Mouse (Mus musculus) kidney, adult 2 months (tissue): Measurements from ENCODE around the gene Rad51c. TPM values are rescaled to one million over a fixed set of nuclear protein-coding genes. Genes with fewer than 3 reads are reported as not detected.
A peak's percentile ranks its signal among the peaks of the same experiment; 100 is the strongest.

Experiments
- DNase-seq: peaks from one replicate; pipeline ENCODE4 v3.0.0; 2021
- H3K27ac ChIP-seq: fragments of 200-500 bp; 2 replicates; pipeline ENCODE4 v1.5.1; 2012; ENCODE audit warnings: low read depth, low read length, control low read depth, inconsistent platforms; ENCODE audit not compliant: insufficient read depth
- H3K27me3 ChIP-seq: fragments of 200-500 bp; replicated peaks from 2 replicates; pipeline ENCODE4 v1.6.1; 2012; ENCODE audit warnings: mild to moderate bottlenecking, moderate library complexity, low read length, inconsistent platforms; ENCODE audit not compliant: control insufficient read depth, insufficient read depth
- H3K36me3 ChIP-seq: fragments of 200-500 bp; 2 replicates; pipeline ENCODE4 v1.6.1; 2012; ENCODE audit warnings: mild to moderate bottlenecking, moderate library complexity, low read length, inconsistent platforms; ENCODE audit not compliant: control insufficient read depth, insufficient read depth
- H3K4me1 ChIP-seq: fragments of 200-500 bp; 2 replicates; pipeline ENCODE4 v1.6.1; 2011; ENCODE audit warnings: low read length; ENCODE audit not compliant: control insufficient read depth, insufficient read depth
- H3K4me3 ChIP-seq: fragments of 200-500 bp; 2 replicates; pipeline ENCODE4 v1.5.1; 2011; ENCODE audit warnings: mild to moderate bottlenecking, low read depth, low read length, control low read depth; ENCODE audit not compliant: insufficient read depth
- CTCF ChIP-seq: fragments of 200-500 bp; conservative IDR thresholded peaks from 2 replicates; pipeline ENCODE4 v1.5.1; 2011; ENCODE audit warnings: low read depth, mild to moderate bottlenecking, control low read depth, low read length, moderate library complexity, mixed read lengths; ENCODE audit not compliant: insufficient read depth, insufficient read length
- POLR2A ChIP-seq: fragments of 200-500 bp; IDR thresholded peaks from one replicate; pipeline ENCODE4 v1.6.1; 2011; ENCODE audit warnings: low read depth, low read length, control low read depth
- WGBS: fragments of 180-500 bp; shearing (Covaris S2); methylation state at CpG from one replicate; pipeline ENCODE4 v1.1.7; 2018; 5-methylcytosine and 5-hydroxymethylcytosine counted together
- polyA plus RNA-seq: library from polyadenylated mRNA; depleted of rRNA; stranded (reverse); fragments of >200 nt; gene quantifications from 2 replicates; pipeline ENCODE4 v1.2.3, GENCODE M21; 2012; rRNA removed

Gene Rad51c
- polyA plus RNA-seq, 1 experiment = 0.77 TPM

GRCm38 (mm10) chr11:87358331-87359261 lies 46.2 kb downstream of the Rad51c start, which contains the start of gene Ppm1e:
Ppm1e (minus strand) TSS chr11:87359023.
- Histone ChIP-seq H3K4me1 (peaks cover 3% of the 10 kb centered on the region; the same call in 1 of the 2 replicates), H3K36me3 (no peaks in the 10 kb centered on the region), H3K27ac (no peak within 1 kb of the TSS), H3K27me3 (peaks cover 5% of the 10 kb centered on the region), H3K4me3 (peak within 1 kb of the TSS; percentile 92)
- no peak for TF ChIP-seq CTCF
- TF ChIP-seq POLR2A = no peak
- WGBS = under 1% methylated on average over 98 of the region's 104 CpGs
- DNase-seq = peak; percentile 66

GRCm38 (mm10) chr11:87357317-87358300 lies 47.1 kb downstream of the Rad51c start:
- TF ChIP-seq CTCF (no peak), POLR2A (no peak)
- H3K27ac ChIP-seq = no peak overlapping the region
- 8% methylated on average over 31 of the region's 31 CpGs for WGBS
- peaks cover 3% of the 10 kb centered on the region; the same call in 1 of the 2 replicates for H3K4me1 ChIP-seq
- DNase-seq = peak; percentile 8
- no peaks in the 10 kb centered on the region for H3K36me3 ChIP-seq
- H3K4me3 ChIP-seq = peak overlapping the region; percentile 92
- peaks cover 5% of the 10 kb centered on the region for H3K27me3 ChIP-seq

GRCm38 (mm10) chr11:87354861-87355260 lies 49.9 kb downstream of the Rad51c start:
- TF ChIP-seq POLR2A (no peak), CTCF (no peak)
- no peak for DNase-seq
- WGBS = 96% methylated on average over 1 of the region's 1 CpGs
- no peak overlapping the region for H3K27ac ChIP-seq
- no peak overlapping the region for H3K4me3 ChIP-seq
- H3K36me3 ChIP-seq = no peaks in the 10 kb centered on the region
- H3K27me3 ChIP-seq = peaks cover 3% of the 10 kb centered on the region
- peaks cover 3% of the 10 kb centered on the region; the same call in 1 of the 2 replicates for H3K4me1 ChIP-seq

- H3K4me1 ChIP-seq = peaks cover 3% of the 10 kb centered on the region; the same call in 1 of the 2 replicates
- WGBS = 87% methylated on average over 7 of the region's 7 CpGs
- no peak for DNase-seq
- no peaks in the 10 kb centered on the region for H3K36me3 ChIP-seq
- no peak overlapping the region for H3K27ac ChIP-seq
- TF ChIP-seq POLR2A (no peak), CTCF (no peak)
- no peak overlapping the region for H3K4me3 ChIP-seq
- peaks cover 3% of the 10 kb centered on the region for H3K27me3 ChIP-seq
Observed at GRCm38 (mm10) chr11:87353646-87354170, 51.0 kb downstream of the Rad51c start.

Other genes starting within 250 kb of the Rad51c start
- gene Ppm1e, start 45.9 kb downstream of the Rad51c start, polyA plus RNA-seq = 0.62 and 0.70 TPM in 2 replicates
- gene Tex14, start 111 bp upstream of the Rad51c start, polyA plus RNA-seq = 0.08 and 0.34 TPM in 2 replicates
- not detected in 2 replicates for gene Gm11492, start 161.7 kb upstream of the Rad51c start, polyA plus RNA-seq
- gene Sept4, start 163.9 kb upstream of the Rad51c start, polyA plus RNA-seq = 36.6 and 43.1 TPM in 2 replicates
- gene Mtmr4, start 187.2 kb upstream of the Rad51c start, polyA plus RNA-seq = 26.0 and 29.3 TPM in 2 replicates
- 0.05 and 0.12 TPM in 2 replicates for gene Hsf5, start 212.2 kb upstream of the Rad51c start, polyA plus RNA-seq